Mouse (Mus musculus) liver, embryonic 12.5 days (tissue): Measurements from ENCODE around the gene Ciao2a. TPM values are rescaled to one million over a fixed set of nuclear protein-coding genes. Genes with fewer than 3 reads are reported as not detected.

ENCODE experiments used
- ATAC-seq: fragments of 200-750 bp; cut with Nextera tagmentation; 2 replicates; pipeline ENCODE4 v1.8.0; 2017; ENCODE audit warnings: moderate number of reproducible peaks, mild to moderate bottlenecking, moderate library complexity
- H3K27ac ChIP-seq: fragments of 300-500 bp; sonication (generic); 2 replicates; pipeline ENCODE4 v1.5.1; 2016; ENCODE audit warnings: mild to moderate bottlenecking
- H3K27me3 ChIP-seq: fragments of 300-500 bp; sonication (generic); replicated peaks from 2 replicates; pipeline ENCODE4 v1.6.1; 2016; ENCODE audit warnings: mild to moderate bottlenecking, moderate library complexity
- H3K36me3 ChIP-seq: fragments of 300-500 bp; sonication (generic); 2 replicates; pipeline ENCODE4 v1.6.1; 2016; ENCODE audit warnings: mild to moderate bottlenecking, moderate library complexity
- H3K4me1 ChIP-seq: fragments of 300-500 bp; sonication (generic); 2 replicates; pipeline ENCODE4 v1.6.1; 2016
- H3K4me2 ChIP-seq: fragments of 300-500 bp; sonication (generic); 2 replicates; pipeline ENCODE4 v1.6.1; 2016; ENCODE audit warnings: mild to moderate bottlenecking, moderate library complexity
- H3K4me3 ChIP-seq: fragments of 300-500 bp; sonication (generic); 2 replicates; pipeline ENCODE4 v1.5.1; 2016; ENCODE audit warnings: mild to moderate bottlenecking, moderate library complexity
- H3K9ac ChIP-seq: fragments of 300-500 bp; sonication (generic); 2 replicates; pipeline ENCODE4 v1.6.1; 2016; ENCODE audit warnings: mild to moderate bottlenecking, moderate library complexity
- H3K9me3 ChIP-seq: fragments of 300-500 bp; sonication (generic); replicated peaks from 2 replicates; pipeline ENCODE4 v1.6.1; 2016; ENCODE audit warnings: mild to moderate bottlenecking, moderate library complexity
- WGBS: fragments of 180-500 bp; shearing (Covaris S2); methylation state at CpG from one replicate; pipeline ENCODE4 v1.1.7; 2016; ENCODE audit not compliant: insufficient replicate concordance; 5-methylcytosine and 5-hydroxymethylcytosine counted together
- polyA plus RNA-seq: library from polyadenylated mRNA; unstranded; fragments of >200 nt; fragmentation: Nextera tagmentation; extraction: Ambion mirVana; gene quantifications from 2 replicates; pipeline ENCODE4 v1.2.1, GENCODE M21; 2016

The Ciao2a gene
- polyA plus RNA-seq, 1 experiment from 2014 or later: 199 TPM

GRCm38 (mm10) chr9:66121421-66121820 is 5.0 kb upstream of the Ciao2a start:
- peaks cover 24% of the 10 kb centered on the region for H3K36me3 ChIP-seq
- no peak overlapping the region for H3K27ac ChIP-seq
- H3K27me3 ChIP-seq: no peaks in the 10 kb centered on the region
- H3K9ac ChIP-seq: no peak overlapping the region
- ATAC-seq: no peak
- no peaks in the 10 kb centered on the region for H3K9me3 ChIP-seq
- H3K4me2 ChIP-seq: peak overlapping the region; percentile 49
- H3K4me1 ChIP-seq: peaks cover 84% of the 10 kb centered on the region
- no peak overlapping the region for H3K4me3 ChIP-seq

GRCm38 (mm10) chr9:66123648-66124047 is 2.8 kb upstream of the Ciao2a start:
- Histone ChIP-seq H3K27me3 (no peaks in the 10 kb centered on the region), H3K9me3 (no peaks in the 10 kb centered on the region), H3K27ac (peak overlapping the region; percentile 96), H3K4me3 (peak overlapping the region; percentile 88), H3K4me1 (peaks cover 78% of the 10 kb centered on the region), H3K36me3 (0 out of 2 replicates have a peak, but pooled peaks cover 4% of the 10 kb centered on the region), H3K9ac (peak overlapping the region; percentile 91), H3K4me2 (peak overlapping the region; percentile 92)
- whole genome bisulfite sequencing: 5% methylated on average over 5 of the region's 5 CpGs
- ATAC-seq: no peak

GRCm38 (mm10) chr9:66124111-66124531 is 2.3 kb upstream of the Ciao2a start:
- ATAC-seq: peak; percentile 56
- Histone ChIP-seq H3K27me3 (no peaks in the 10 kb centered on the region), H3K4me3 (peak overlapping the region; percentile 88), H3K9ac (peak overlapping the region; percentile 91), H3K27ac (peak overlapping the region; percentile 96), H3K4me1 (peaks cover 78% of the 10 kb centered on the region), H3K36me3 (0 out of 2 replicates have a peak, but pooled peaks cover 1% of the 10 kb centered on the region), H3K4me2 (peak overlapping the region; percentile 92), H3K9me3 (no peaks in the 10 kb centered on the region)
- WGBS: under 1% methylated on average over 12 of the region's 12 CpGs

GRCm38 (mm10) chr9:66124681-66125542 is 1.5 kb upstream of the Ciao2a start:
- ATAC-seq: peak; percentile 94
- H3K4me2 ChIP-seq: peak overlapping the region; percentile 92
- 10% methylated on average over 33 of the region's 33 CpGs for WGBS
- H3K9ac ChIP-seq: peak overlapping the region; percentile 91
- peak overlapping the region; percentile 88 for H3K4me3 ChIP-seq
- H3K27ac ChIP-seq: peak overlapping the region; percentile 96
- no peaks in the 10 kb centered on the region for H3K27me3 ChIP-seq
- H3K9me3 ChIP-seq: no peaks in the 10 kb centered on the region
- peaks cover 79% of the 10 kb centered on the region for H3K4me1 ChIP-seq
- peaks cover 5% of the 10 kb centered on the region; the same call in 1 of the 2 replicates for H3K36me3 ChIP-seq

- Histone ChIP-seq H3K27me3 (no peaks in the 10 kb centered on the region), H3K27ac (peak overlapping the region; percentile 96), H3K9me3 (no peaks in the 10 kb centered on the region), H3K4me2 (peak overlapping the region; percentile 92), H3K9ac (peak overlapping the region; percentile 83), H3K4me3 (peak overlapping the region; percentile 80), H3K4me1 (peaks cover 77% of the 10 kb centered on the region), H3K36me3 (peaks cover 13% of the 10 kb centered on the region)
- 10% methylated on average over 12 of the region's 12 CpGs for WGBS
- no peak for ATAC-seq
These were observed 612 bp upstream of the Ciao2a start for GRCm38 (mm10) chr9:66125543-66126455.

GRCm38 (mm10) chr9:66127193-66127546 is 759 bp downstream of the Ciao2a start:
- Histone ChIP-seq H3K27ac (peak overlapping the region; percentile 96), H3K9me3 (no peaks in the 10 kb centered on the region), H3K27me3 (no peaks in the 10 kb centered on the region), H3K4me1 (peaks cover 69% of the 10 kb centered on the region), H3K4me2 (peak overlapping the region; percentile 92), H3K9ac (peak overlapping the region; percentile 83), H3K36me3 (peaks cover 24% of the 10 kb centered on the region), H3K4me3 (peak overlapping the region; percentile 80)
- no peak for ATAC-seq
- WGBS: 14% methylated on average over 6 of the region's 6 CpGs

GRCm38 (mm10) chr9:66127884-66128283 is 1.5 kb downstream of the Ciao2a start:
- WGBS: 35% methylated on average over 4 of the region's 4 CpGs
- no peak for ATAC-seq
- H3K9me3 ChIP-seq: no peaks in the 10 kb centered on the region
- peak overlapping the region; percentile 83 for H3K9ac ChIP-seq
- H3K36me3 ChIP-seq: peaks cover 31% of the 10 kb centered on the region
- peak overlapping the region; percentile 80 for H3K4me3 ChIP-seq
- H3K4me2 ChIP-seq: peak overlapping the region; percentile 92
- H3K4me1 ChIP-seq: peaks cover 63% of the 10 kb centered on the region
- peak overlapping the region; percentile 96 for H3K27ac ChIP-seq
- no peaks in the 10 kb centered on the region for H3K27me3 ChIP-seq

- no peaks in the 10 kb centered on the region for H3K27me3 ChIP-seq
- 62% methylated on average over 2 of the region's 2 CpGs for WGBS
- H3K27ac ChIP-seq: no peak overlapping the region
- H3K4me1 ChIP-seq: peaks cover 40% of the 10 kb centered on the region
- peaks cover 67% of the 10 kb centered on the region for H3K36me3 ChIP-seq
- no peak overlapping the region; the same call in 1 of the 2 replicates for H3K9ac ChIP-seq
- no peak overlapping the region for H3K4me3 ChIP-seq
- ATAC-seq: no peak
- H3K9me3 ChIP-seq: no peaks in the 10 kb centered on the region
- H3K4me2 ChIP-seq: no peak overlapping the region
These were observed 5.1 kb downstream of the Ciao2a start for GRCm38 (mm10) chr9:66131466-66131865.

- peaks cover 95% of the 10 kb centered on the region for H3K36me3 ChIP-seq
These were observed 9.6 kb downstream of the Ciao2a start for GRCm38 (mm10) chr9:66135967-66136366.

GRCm38 (mm10) chr9:66138193-66138592 is 11.8 kb downstream of the Ciao2a start:
- Histone ChIP-seq H3K4me2 (no peak overlapping the region), H3K9ac (no peak overlapping the region), H3K27me3 (no peaks in the 10 kb centered on the region), H3K4me3 (no peak overlapping the region), H3K4me1 (no peaks in the 10 kb centered on the region), H3K27ac (no peak overlapping the region), H3K36me3 (peaks cover 80% of the 10 kb centered on the region), H3K9me3 (no peaks in the 10 kb centered on the region)
- 89% methylated on average over 7 of the region's 7 CpGs for WGBS
- ATAC-seq: no peak

More at GRCm38 (mm10) chr9:66135967-66136366, 9.6 kb downstream of the Ciao2a start:
- no peak overlapping the region for H3K4me2 ChIP-seq
- peaks cover 5% of the 10 kb centered on the region; the same call in 1 of the 2 replicates for H3K4me1 ChIP-seq
- H3K9ac ChIP-seq: no peak overlapping the region
- no peak overlapping the region for H3K4me3 ChIP-seq
- H3K27me3 ChIP-seq: no peaks in the 10 kb centered on the region
- H3K9me3 ChIP-seq: no peaks in the 10 kb centered on the region
- ATAC-seq: no peak
- 37% methylated on average over 4 of the region's 4 CpGs for whole genome bisulfite sequencing
- H3K27ac ChIP-seq: no peak overlapping the region

GRCm38 (mm10) chr9:66142265-66142664 is 15.9 kb downstream of the Ciao2a start:
- ATAC-seq: no peak
- Histone ChIP-seq H3K27me3 (no peaks in the 10 kb centered on the region), H3K36me3 (peaks cover 39% of the 10 kb centered on the region), H3K4me2 (no peak overlapping the region), H3K9me3 (no peaks in the 10 kb centered on the region), H3K27ac (no peak overlapping the region), H3K9ac (no peak overlapping the region), H3K4me3 (no peak overlapping the region), H3K4me1 (no peaks in the 10 kb centered on the region)
- 76% methylated on average over 1 of the region's 1 CpGs for WGBS

GRCm38 (mm10) chr9:66144248-66144647 is 17.8 kb downstream of the Ciao2a start:
- Histone ChIP-seq H3K9ac (no peak overlapping the region), H3K27ac (no peak overlapping the region), H3K9me3 (no peaks in the 10 kb centered on the region), H3K4me2 (no peak overlapping the region), H3K4me3 (no peak overlapping the region), H3K4me1 (no peaks in the 10 kb centered on the region), H3K36me3 (peaks cover 21% of the 10 kb centered on the region), H3K27me3 (no peaks in the 10 kb centered on the region; the same call in none of the 2 replicates)
- ATAC-seq: no peak
- WGBS: 3% methylated on average over 6 of the region's 6 CpGs
